Mouse (Mus musculus): ENCODE measurements at regions not wholly inside any gene's neighbourhood (a gene's known extent, or its start where the extent isn't known, plus 50 kb on each side); places are given as distances from the start of the nearest gene placed in this dataset.

DNA sequence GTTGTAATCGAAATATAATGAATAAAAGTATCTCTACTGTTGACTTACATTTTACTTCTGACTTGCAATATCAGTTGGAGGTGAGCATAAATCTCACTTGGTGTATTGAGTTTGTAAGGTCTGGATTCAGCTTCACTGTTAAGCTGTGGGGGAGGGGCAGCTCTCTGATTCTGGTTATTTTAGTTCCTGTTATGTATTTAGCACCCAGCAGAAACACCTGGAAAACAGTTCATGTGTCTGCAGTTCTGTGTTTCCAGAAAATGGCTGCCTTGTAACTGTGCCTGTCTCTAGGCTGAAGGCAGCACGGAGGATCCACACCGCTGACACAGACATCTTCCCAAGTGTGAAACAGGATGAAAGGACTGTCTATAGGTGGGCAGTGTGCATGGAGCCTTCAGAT is 62.3 kb upstream of the Sgk1 start:
- TF ChIP-seq CTCF (IDR thresholded peaks at IDR 0.05; ENCODE audit: low read depth) = no peak
- H3K4me3 ChIP-seq (replicated peaks; ENCODE audit: low read depth, low read length) = no peak overlapping the region
- H3K9me3 ChIP-seq (replicated peaks; ENCODE audit: low read length) = no peaks in the 10 kb centered on the region
- H3K9ac ChIP-seq (ENCODE audit: low read depth, low read length) = no peak overlapping the region
- no peaks in the 10 kb centered on the region for H3K36me3 ChIP-seq (ENCODE audit: insufficient read depth, low read length)
- 80% methylated on average over 3 of the region's 3 CpGs for WGBS
- DNase-seq (ENCODE audit: low spot score) = no peak
- no peak overlapping the region for H3K4me2 ChIP-seq (ENCODE audit: low read length)
- no peak overlapping the region for H3K27ac ChIP-seq
- no peaks in the 10 kb centered on the region for H3K4me1 ChIP-seq (replicated peaks; ENCODE audit: insufficient read depth, low read length)
- ATAC-seq (replicated peaks; ENCODE audit: low FRiP score, low read depth) = no peak
- no peaks in the 10 kb centered on the region for H3K27me3 ChIP-seq (ENCODE audit: insufficient read depth, low read length)

DNA sequence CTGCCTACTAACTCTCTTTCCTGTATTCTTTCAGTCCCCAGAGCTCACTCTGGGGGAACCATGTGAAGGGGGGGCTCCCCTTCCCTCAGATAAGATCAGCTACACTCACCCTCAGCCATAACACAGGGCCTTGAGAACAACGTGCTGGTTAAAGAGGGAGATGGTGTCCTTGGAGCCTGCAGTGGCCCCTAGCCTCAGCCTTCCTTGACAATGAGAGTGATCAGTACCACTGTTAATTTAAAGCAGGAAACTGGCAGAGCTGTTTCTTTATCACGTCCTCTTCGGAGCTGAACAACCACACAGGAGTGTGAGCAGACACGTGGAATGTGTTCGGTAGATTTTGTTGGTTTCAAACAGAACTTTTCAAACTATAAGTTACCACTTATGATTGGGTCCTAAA is 60.6 kb upstream of the Sgk1 start:
- no peak overlapping the region for H3K4me2 ChIP-seq (ENCODE audit: low read length)
- no peaks in the 10 kb centered on the region for H3K27me3 ChIP-seq (ENCODE audit: insufficient read depth, low read length)
- DNase-seq (ENCODE audit: low spot score) (no peak), ATAC-seq (replicated peaks; ENCODE audit: low FRiP score, low read depth) (no peak)
- no peak overlapping the region for H3K9ac ChIP-seq (ENCODE audit: low read depth, low read length)
- H3K27ac ChIP-seq = no peak overlapping the region
- H3K4me3 ChIP-seq (replicated peaks; ENCODE audit: low read depth, low read length) = no peak overlapping the region
- no peak for TF ChIP-seq CTCF (IDR thresholded peaks at IDR 0.05; ENCODE audit: low read depth)
- no peaks in the 10 kb centered on the region for H3K9me3 ChIP-seq (replicated peaks; ENCODE audit: low read length)
- no peaks in the 10 kb centered on the region for H3K4me1 ChIP-seq (replicated peaks; ENCODE audit: insufficient read depth, low read length)
- WGBS = 57% methylated on average over 5 of the region's 5 CpGs
- H3K36me3 ChIP-seq (ENCODE audit: insufficient read depth, low read length) = no peaks in the 10 kb centered on the region

DNA sequence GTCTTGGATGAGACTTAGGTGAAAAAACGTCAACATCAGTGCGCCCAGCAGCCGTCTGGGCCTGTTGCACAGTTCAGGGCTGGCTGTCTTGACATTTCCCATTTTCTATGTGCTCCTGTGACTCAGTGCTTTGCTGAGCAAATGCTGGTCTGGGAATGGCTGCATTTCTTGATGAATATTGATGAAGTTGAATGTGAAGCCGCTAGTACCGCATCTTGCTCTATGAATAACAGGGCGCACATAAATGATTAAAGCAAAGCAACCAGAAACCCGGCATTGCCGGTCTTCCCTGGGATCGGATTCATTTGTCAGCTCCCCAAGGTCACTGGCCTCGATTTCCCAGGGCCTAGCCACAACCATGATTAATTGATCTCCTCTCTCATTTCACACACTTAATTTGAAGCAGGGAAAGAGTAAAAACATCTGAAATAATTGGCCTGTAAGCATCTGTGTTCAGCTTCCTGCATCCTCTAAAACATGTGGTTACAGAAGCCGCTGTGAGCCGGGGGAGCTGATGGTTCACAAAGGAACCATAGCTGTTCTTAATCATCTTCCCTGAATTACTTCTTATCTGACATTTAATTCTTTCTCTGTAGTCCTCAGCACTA is 57.5 kb upstream of the Sgk1 start:
- ATAC-seq (replicated peaks; ENCODE audit: low FRiP score, low read depth) (no peak), DNase-seq (ENCODE audit: low spot score) (peak; percentile 55)
- Histone ChIP-seq H3K4me3 (replicated peaks; ENCODE audit: low read depth, low read length) (no peak overlapping the region), H3K9ac (ENCODE audit: low read depth, low read length) (no peak overlapping the region), H3K9me3 (replicated peaks; ENCODE audit: low read length) (no peaks in the 10 kb centered on the region), H3K27me3 (ENCODE audit: insufficient read depth, low read length) (no peaks in the 10 kb centered on the region), H3K4me1 (replicated peaks; ENCODE audit: insufficient read depth, low read length) (0 out of 2 replicates have a peak, but pooled peaks cover 2% of the 10 kb centered on the region), H3K4me2 (ENCODE audit: low read length) (no peak overlapping the region), H3K36me3 (ENCODE audit: insufficient read depth, low read length) (no peaks in the 10 kb centered on the region), H3K27ac (no peak overlapping the region)
- no peak for TF ChIP-seq CTCF (IDR thresholded peaks at IDR 0.05; ENCODE audit: low read depth)
- 39% methylated on average over 12 of the region's 12 CpGs for WGBS

DNA sequence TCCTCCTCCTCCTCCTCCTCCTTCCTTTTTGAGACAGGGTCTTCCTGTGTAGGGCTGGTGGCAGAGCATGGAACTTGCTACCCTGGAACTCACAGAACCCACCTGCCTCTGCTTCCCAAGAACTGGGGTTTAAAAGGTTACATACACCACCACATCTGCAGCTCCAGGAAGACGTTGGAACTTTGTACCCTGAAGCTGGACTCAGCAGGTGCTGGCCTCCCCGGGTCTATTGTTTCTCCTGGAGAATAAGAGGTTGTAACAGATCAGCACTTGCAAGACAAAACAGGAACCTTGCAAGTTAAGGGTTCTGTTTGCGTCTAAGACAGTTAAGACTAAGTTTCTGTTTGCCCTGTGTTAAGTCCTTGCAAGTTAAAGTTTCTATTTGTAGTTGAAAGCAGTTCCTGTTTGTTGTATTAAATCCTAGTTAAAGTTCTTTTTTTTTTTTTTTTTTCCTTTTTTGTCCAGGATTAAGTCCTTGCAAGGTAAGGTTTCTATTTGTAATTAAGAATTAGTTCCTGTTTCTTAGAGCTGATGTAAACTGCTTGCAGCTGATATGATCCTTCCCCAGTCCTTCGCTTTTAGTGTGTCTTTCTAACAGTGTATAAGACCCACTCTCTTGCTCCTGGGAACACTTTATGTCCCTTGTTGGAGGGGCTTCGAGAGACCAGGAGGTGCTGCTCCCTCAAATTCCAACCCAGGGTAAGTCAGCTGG is 55.0 kb upstream of the Sgk1 start:
- Histone ChIP-seq H3K4me3 (replicated peaks; ENCODE audit: low read depth, low read length) (no peak overlapping the region), H3K4me1 (replicated peaks; ENCODE audit: insufficient read depth, low read length) (0 out of 2 replicates have a peak, but pooled peaks cover 2% of the 10 kb centered on the region), H3K9ac (ENCODE audit: low read depth, low read length) (no peak overlapping the region), H3K9me3 (replicated peaks; ENCODE audit: low read length) (no peaks in the 10 kb centered on the region), H3K36me3 (ENCODE audit: insufficient read depth, low read length) (no peaks in the 10 kb centered on the region), H3K4me2 (ENCODE audit: low read length) (no peak overlapping the region), H3K27me3 (ENCODE audit: insufficient read depth, low read length) (no peaks in the 10 kb centered on the region), H3K27ac (no peak overlapping the region)
- ATAC-seq (replicated peaks; ENCODE audit: low FRiP score, low read depth) = no peak
- no peak for TF ChIP-seq CTCF (IDR thresholded peaks at IDR 0.05; ENCODE audit: low read depth)
- no peak for DNase-seq (ENCODE audit: low spot score)
- 65% methylated on average over 5 of the region's 5 CpGs for WGBS

DNA sequence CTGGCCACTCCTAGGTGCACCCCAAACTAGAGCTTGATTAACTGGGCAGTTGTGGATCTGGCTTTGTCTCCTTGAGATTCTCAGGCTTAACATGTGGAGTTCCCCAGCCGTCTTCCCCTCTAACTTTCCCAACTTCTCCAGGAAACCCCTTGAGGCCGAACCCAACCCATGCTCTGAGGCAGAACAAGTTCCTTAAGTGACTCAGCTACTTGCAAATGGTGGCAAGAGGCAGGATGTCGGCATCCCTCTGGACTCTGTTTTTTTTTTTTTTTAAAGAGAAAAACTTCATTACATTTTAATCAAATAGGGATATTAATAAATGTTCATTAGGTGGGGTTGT is 54.5 kb upstream of the Sgk1 start:
- Histone ChIP-seq H3K27ac (no peak overlapping the region), H3K4me3 (replicated peaks; ENCODE audit: low read depth, low read length) (no peak overlapping the region), H3K27me3 (ENCODE audit: insufficient read depth, low read length) (no peaks in the 10 kb centered on the region), H3K9me3 (replicated peaks; ENCODE audit: low read length) (no peaks in the 10 kb centered on the region), H3K36me3 (ENCODE audit: insufficient read depth, low read length) (no peaks in the 10 kb centered on the region), H3K9ac (ENCODE audit: low read depth, low read length) (no peak overlapping the region), H3K4me2 (ENCODE audit: low read length) (no peak overlapping the region), H3K4me1 (replicated peaks; ENCODE audit: insufficient read depth, low read length) (0 out of 2 replicates have a peak, but pooled peaks cover 2% of the 10 kb centered on the region)
- ATAC-seq (replicated peaks; ENCODE audit: low FRiP score, low read depth) (no peak), DNase-seq (ENCODE audit: low spot score) (no peak)
- TF ChIP-seq CTCF (IDR thresholded peaks at IDR 0.05; ENCODE audit: low read depth) = no peak
- 80% methylated on average over 3 of the region's 3 CpGs for WGBS

DNA sequence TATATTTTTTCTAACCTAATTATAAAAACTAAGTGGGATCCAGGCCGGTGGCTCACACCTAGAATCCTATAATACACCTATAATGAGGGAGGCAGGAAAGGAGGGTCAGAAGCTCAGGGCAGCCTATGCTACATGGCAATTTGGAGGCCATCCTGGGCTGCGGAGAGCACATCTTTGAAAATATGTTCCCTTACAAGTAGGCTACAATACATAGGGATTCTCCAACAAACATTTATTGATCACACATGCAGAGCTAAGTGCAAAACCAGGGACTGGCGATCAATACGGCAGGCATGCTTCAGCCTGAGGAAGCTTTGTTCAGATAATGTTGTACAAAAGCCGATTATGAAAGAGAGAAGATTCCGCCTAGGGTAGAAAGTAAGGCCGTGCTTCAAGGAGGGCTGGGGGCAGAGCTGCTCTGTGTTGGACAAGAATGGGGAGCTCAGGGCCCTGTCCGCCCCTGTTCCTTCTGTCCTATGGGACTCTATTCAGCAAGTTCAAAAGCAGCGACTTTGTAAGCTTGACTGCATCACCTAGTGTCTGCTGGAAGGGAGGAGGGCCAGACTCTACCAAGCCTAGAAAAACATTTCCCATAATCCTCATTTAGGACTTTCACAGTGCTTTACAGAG is 53.4 kb upstream of the Sgk1 start:
- no peak overlapping the region for H3K4me3 ChIP-seq (replicated peaks; ENCODE audit: low read depth, low read length)
- no peak for TF ChIP-seq CTCF (IDR thresholded peaks at IDR 0.05; ENCODE audit: low read depth)
- H3K4me2 ChIP-seq (ENCODE audit: low read length) = no peak overlapping the region
- no peaks in the 10 kb centered on the region for H3K36me3 ChIP-seq (ENCODE audit: insufficient read depth, low read length)
- no peak for DNase-seq (ENCODE audit: low spot score)
- H3K9ac ChIP-seq (ENCODE audit: low read depth, low read length) = no peak overlapping the region
- WGBS = 81% methylated on average over 9 of the region's 9 CpGs
- ATAC-seq (replicated peaks; ENCODE audit: low FRiP score, low read depth) = no peak
- no peak overlapping the region for H3K27ac ChIP-seq
- 0 out of 2 replicates have a peak, but pooled peaks cover 2% of the 10 kb centered on the region for H3K4me1 ChIP-seq (replicated peaks; ENCODE audit: insufficient read depth, low read length)
- H3K27me3 ChIP-seq (ENCODE audit: insufficient read depth, low read length) = no peaks in the 10 kb centered on the region
- no peaks in the 10 kb centered on the region for H3K9me3 ChIP-seq (replicated peaks; ENCODE audit: low read length)
